Mouse (Mus musculus) limb, embryonic 13.5 days (tissue): ENCODE measurements at regions not wholly inside any gene's neighbourhood (a gene's known extent, or its start where the extent isn't known, plus 50 kb on each side); places are given as distances from the start of the nearest gene placed in this dataset.

Experiments
- ATAC-seq: fragments of 200-750 bp; cut with Nextera tagmentation; 2 replicates; pipeline ENCODE4 v1.8.0; 2017; ENCODE audit warnings: low read depth, moderate number of reproducible peaks, moderate TSS enrichment; ENCODE audit not compliant: low FRiP score
- H3K27ac ChIP-seq: fragments of 300-500 bp; sonication (generic); 2 replicates; pipeline ENCODE4 v1.5.1; 2015; ENCODE audit warnings: inconsistent platforms, mild to moderate bottlenecking, moderate library complexity
- H3K27me3 ChIP-seq: fragments of 300-500 bp; sonication (generic); 2 replicates; pipeline ENCODE4 v1.6.1; 2015; ENCODE audit warnings: mild to moderate bottlenecking, inconsistent platforms
- H3K36me3 ChIP-seq: fragments of 300-500 bp; sonication (generic); 2 replicates; pipeline ENCODE4 v1.6.1; 2015; ENCODE audit warnings: inconsistent platforms, mild to moderate bottlenecking, moderate library complexity
- H3K4me1 ChIP-seq: fragments of 300-500 bp; sonication (generic); 2 replicates; pipeline ENCODE4 v1.6.1; 2015; ENCODE audit warnings: inconsistent platforms
- H3K4me2 ChIP-seq: fragments of 300-500 bp; sonication (generic); replicated peaks from 2 replicates; pipeline ENCODE4 v1.6.1; 2015; ENCODE audit warnings: inconsistent platforms, mild to moderate bottlenecking, moderate library complexity
- H3K4me3 ChIP-seq: fragments of 300-500 bp; sonication (generic); 2 replicates; pipeline ENCODE4 v1.5.1; 2015; ENCODE audit warnings: moderate library complexity, mild to moderate bottlenecking, inconsistent platforms
- H3K9ac ChIP-seq: fragments of 300-500 bp; sonication (generic); 2 replicates; pipeline ENCODE4 v1.6.1; 2015; ENCODE audit warnings: mild to moderate bottlenecking, inconsistent platforms
- H3K9me3 ChIP-seq: fragments of 300-500 bp; sonication (generic); 2 replicates; pipeline ENCODE4 v1.6.1; 2016; ENCODE audit warnings: inconsistent platforms
- WGBS: fragments of 180-500 bp; shearing (Covaris S2); methylation state at CpG from one replicate; pipeline ENCODE4 v1.1.7; 2015; 5-methylcytosine and 5-hydroxymethylcytosine counted together

DNA sequence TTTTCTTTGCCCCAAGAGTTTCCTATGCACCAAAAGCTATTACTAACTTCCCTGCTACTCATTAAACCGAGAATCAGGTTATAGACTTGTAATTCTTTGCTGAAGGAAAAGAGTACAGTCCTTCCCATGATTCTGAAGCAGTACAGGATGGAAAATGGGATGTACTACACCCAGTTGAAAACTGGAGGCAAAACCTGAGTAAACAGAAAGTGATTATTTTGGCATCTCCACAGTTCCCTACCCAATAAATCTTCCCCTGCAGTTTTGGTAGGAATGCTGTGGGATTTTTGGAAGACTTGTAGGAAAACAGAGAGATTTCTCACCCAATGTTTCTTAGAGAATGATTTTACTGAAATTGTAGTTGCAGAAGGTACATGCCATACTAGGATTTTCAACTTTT lies 268.5 kb downstream of the Dio2 start:
- no peak overlapping the region for H3K27ac ChIP-seq
- H3K4me1 ChIP-seq, result no peaks in the 10 kb centered on the region
- H3K9me3 ChIP-seq, result no peaks in the 10 kb centered on the region
- ATAC-seq, result no peak
- H3K4me3 ChIP-seq, result no peak overlapping the region
- 53% methylated on average over 1 of the region's 1 CpGs for WGBS
- H3K36me3 ChIP-seq, result no peaks in the 10 kb centered on the region
- no peaks in the 10 kb centered on the region for H3K27me3 ChIP-seq
- H3K4me2 ChIP-seq, result no peak overlapping the region
- no peak overlapping the region for H3K9ac ChIP-seq

DNA sequence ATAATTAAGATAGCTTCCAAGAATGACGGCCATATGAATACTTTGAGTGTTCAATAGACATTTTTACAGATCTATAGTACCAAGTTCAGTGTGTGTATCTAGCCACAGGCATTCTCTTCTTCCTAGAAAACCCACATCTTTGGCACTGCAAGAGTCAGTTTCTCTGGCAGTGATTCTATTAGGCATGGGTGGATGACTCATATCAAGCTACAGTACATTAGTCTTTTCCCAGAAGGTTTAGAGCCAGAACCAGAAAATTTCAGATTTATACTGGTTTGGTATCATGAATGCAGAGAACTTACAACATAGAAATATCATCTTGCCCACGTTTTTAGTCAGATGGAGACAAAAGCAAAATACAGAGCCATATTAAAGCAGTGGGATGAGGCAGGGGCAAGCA lies 278.1 kb downstream of the Dio2 start:
- WGBS, result 62% methylated on average over 2 of the region's 2 CpGs

DNA sequence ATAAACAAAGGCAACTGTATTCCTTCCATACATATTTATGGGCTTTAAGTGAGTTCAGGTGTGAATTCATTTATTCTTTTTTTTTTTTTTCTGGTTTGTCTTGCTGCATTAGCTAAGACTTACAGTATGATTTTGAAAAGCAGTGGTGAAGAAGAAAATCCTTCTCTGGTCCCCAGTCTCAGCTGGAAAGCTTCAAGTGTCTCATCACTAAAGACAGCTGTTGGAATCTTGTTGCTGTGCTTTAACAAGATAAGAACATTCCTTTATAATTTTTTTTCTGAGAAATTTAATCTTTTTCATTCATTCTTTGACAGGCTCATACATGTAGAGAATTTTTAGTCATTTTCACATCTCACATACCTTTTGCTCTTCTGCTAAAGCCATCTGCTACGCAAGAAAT lies 297.6 kb downstream of the Dio2 start:
- H3K27me3 ChIP-seq, result no peaks in the 10 kb centered on the region
- no peak for ATAC-seq
- H3K9me3 ChIP-seq, result no peaks in the 10 kb centered on the region
- H3K4me3 ChIP-seq, result no peak overlapping the region
- H3K27ac ChIP-seq, result no peak overlapping the region
- H3K4me1 ChIP-seq, result no peaks in the 10 kb centered on the region
- no peak overlapping the region for H3K4me2 ChIP-seq
- H3K9ac ChIP-seq, result no peak overlapping the region
- no peaks in the 10 kb centered on the region for H3K36me3 ChIP-seq
- WGBS, result 77% methylated on average over 1 of the region's 1 CpGs

More for the DNA sequence above, 278.1 kb downstream of the Dio2 start:
- ATAC-seq, result no peak
- no peak overlapping the region for H3K27ac ChIP-seq
- no peak overlapping the region for H3K4me2 ChIP-seq
- no peaks in the 10 kb centered on the region for H3K4me1 ChIP-seq
- no peaks in the 10 kb centered on the region for H3K36me3 ChIP-seq
- no peak overlapping the region for H3K4me3 ChIP-seq
- no peaks in the 10 kb centered on the region for H3K27me3 ChIP-seq
- no peak overlapping the region for H3K9ac ChIP-seq
- H3K9me3 ChIP-seq, result no peaks in the 10 kb centered on the region

DNA sequence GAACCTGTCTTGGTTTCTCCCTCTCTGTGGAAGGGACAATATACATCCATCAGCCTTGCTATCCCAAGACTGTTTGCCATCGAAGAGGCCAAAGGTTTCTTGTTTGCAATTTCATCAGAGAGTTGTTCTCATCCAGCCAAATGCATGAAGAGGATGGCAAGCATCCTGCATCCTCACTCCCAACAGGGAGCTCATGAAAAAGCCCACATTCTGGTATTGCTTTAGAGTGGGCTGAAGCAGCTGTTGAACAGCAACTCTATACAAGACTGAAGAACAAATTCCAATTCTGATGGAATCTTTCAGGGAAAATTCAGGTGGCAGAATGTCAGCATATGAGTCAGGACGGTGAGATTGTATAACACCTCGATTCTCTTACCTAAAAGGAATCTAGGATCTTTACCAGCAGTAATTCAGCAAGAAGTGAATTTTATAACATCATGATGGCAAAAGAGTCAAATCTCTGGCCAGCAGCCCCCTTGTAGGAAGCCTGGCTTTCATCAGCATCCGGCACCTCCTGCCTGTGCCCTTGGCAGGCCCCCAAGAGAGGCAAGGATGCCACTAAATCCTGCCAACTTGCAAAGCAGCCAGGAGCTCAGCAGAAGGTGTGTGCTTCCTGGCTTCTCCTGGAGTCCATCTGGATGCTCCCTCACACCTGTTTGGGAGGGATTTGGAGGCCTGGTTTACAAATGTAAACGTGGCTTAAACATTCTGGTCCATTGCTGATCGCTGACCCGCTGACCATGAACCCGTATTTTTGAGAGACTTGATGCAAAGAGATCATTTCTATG lies 312.8 kb downstream of the Dio2 start:
- Histone ChIP-seq H3K9ac (no peak overlapping the region), H3K4me3 (no peak overlapping the region), H3K36me3 (no peaks in the 10 kb centered on the region), H3K27ac (no peak overlapping the region), H3K4me2 (no peak overlapping the region), H3K27me3 (0 out of 2 replicates have a peak, but pooled peaks cover 5% of the 10 kb centered on the region), H3K9me3 (no peaks in the 10 kb centered on the region), H3K4me1 (no peaks in the 10 kb centered on the region)
- ATAC-seq, result no peak
- 75% methylated on average over 8 of the region's 8 CpGs for WGBS

DNA sequence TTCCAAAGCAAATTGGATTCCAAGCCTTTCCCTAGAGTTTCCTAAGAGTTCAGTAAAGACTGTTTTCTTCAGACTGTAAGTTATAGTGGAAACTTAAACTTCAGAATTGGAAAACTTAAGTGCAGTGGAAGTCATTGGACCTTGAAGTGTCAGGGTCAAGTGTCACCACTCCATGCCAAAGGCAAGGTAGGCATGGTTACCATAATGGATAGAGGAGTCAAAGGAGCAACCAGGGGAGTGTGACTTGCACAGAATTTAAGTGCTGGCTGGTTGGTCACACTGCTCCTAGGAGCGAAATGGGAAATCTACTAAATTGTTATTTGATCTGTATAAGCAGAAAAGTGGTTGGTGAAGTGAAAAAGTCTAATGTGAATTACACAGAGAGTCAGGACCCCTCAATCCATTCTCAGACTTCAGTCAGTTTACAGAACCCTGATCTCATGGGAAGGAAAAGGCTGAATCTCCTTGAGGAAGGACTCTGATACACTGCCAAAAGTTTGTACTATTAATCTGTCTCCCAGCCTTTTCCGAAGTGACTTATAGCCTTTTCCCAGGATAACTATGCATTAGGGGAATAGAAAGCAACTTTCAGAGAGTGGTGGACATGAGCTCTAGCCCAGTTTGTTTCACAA lies 320.5 kb downstream of the Dio2 start:
- Histone ChIP-seq H3K4me2 (no peak overlapping the region), H3K27ac (no peak overlapping the region), H3K36me3 (no peaks in the 10 kb centered on the region), H3K4me3 (no peak overlapping the region), H3K27me3 (0 out of 2 replicates have a peak, but pooled peaks cover 7% of the 10 kb centered on the region), H3K9ac (no peak overlapping the region), H3K4me1 (no peaks in the 10 kb centered on the region), H3K9me3 (no peaks in the 10 kb centered on the region)
- ATAC-seq, result no peak
- 80% methylated on average over 2 of the region's 2 CpGs for WGBS

DNA sequence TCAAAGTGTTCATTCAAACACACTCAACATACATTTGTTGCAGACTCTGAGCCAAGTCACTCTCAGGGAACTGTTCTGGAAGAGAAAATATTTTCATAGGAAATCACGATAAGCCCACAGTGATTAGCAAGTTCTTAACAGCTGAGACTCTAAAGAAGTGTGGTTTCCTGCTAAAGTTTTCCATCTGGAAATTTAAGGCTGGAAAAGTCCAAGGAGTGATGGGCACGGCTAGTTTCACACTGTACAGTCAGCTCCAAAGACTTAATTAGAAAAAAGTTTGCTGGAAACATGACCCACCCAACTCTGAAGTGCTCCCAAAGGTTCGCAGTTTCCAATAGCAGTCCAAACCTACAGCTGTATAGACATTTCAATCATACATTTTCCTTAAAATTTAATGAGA lies 329.5 kb downstream of the Dio2 start:
- H3K27me3 ChIP-seq, result peaks cover 5% of the 10 kb centered on the region; the same call in 1 of the 2 replicates
- H3K4me1 ChIP-seq, result 0 out of 2 replicates have a peak, but pooled peaks cover 5% of the 10 kb centered on the region
- no peak overlapping the region for H3K4me3 ChIP-seq
- ATAC-seq, result peak; percentile 92
- H3K4me2 ChIP-seq, result no peak overlapping the region
- no peak overlapping the region for H3K27ac ChIP-seq
- WGBS, result 30% methylated on average over 3 of the region's 3 CpGs
- no peaks in the 10 kb centered on the region for H3K36me3 ChIP-seq
- H3K9ac ChIP-seq, result no peak overlapping the region
- no peaks in the 10 kb centered on the region for H3K9me3 ChIP-seq

DNA sequence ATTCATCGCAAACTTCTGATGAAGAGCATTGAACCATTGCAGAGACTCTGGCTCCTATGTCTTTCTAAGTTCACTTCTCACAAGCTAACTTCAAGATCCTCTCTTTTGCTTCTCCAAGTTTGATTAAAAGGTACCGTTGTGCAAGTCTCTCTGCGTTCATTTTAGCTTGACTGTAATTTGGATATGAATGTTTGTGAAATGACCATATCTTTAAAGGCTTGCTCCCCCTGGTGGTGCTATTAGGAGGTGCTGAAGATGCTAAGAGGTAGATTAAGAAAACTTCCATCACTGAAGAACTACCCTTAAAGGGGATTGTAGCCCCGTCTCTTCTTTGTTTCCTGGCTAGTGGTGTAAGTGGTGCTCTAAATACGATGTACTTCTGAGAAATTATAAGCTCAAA lies 339.7 kb downstream of the Dio2 start:
- ATAC-seq, result no peak
- 84% methylated on average over 5 of the region's 5 CpGs for WGBS
- Histone ChIP-seq H3K27ac (no peak overlapping the region), H3K4me3 (no peak overlapping the region), H3K4me1 (no peaks in the 10 kb centered on the region), H3K36me3 (no peaks in the 10 kb centered on the region), H3K9me3 (no peaks in the 10 kb centered on the region), H3K9ac (no peak overlapping the region), H3K27me3 (0 out of 2 replicates have a peak, but pooled peaks cover 5% of the 10 kb centered on the region), H3K4me2 (no peak overlapping the region)
